Mouse (Mus musculus): ENCODE data around the gene Irx1.

The Irx1 gene

DNA sequence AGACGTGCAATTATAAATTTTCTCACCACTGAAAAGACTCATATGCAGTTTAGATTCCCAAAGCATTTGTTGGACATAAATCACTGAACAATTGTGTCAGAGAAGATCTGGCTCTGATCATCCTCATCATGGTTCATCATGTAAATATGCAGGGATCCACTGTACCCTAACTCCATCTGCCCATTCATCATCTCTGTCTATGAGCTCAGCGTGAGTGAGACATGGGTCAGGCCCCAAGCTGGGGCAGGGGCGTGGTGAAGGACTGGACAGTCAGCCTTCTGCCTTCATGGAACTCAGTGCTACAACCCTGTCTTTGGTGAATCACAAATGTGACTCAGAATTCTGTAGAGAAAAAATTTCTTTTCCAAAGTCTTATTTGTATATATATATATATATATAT lies 53.2 kb downstream of the Irx1 start:
- DNase-seq (ENCODE audit: low spot score in 2 of 2), result no peak

Data from right cerebral cortex, adult 2 months (tissue).